Mouse (Mus musculus) lung, adult 2 months (tissue): ENCODE measurements around the gene Tekt3.

Experiments
- CTCF ChIP-seq: fragments of 200-500 bp; IDR thresholded peaks from 2 replicates; pipeline ENCODE4 v1.5.1; 2011; ENCODE audit warnings: mild to moderate bottlenecking, low read length, control low read depth; ENCODE audit not compliant: insufficient read depth
- POLR2A ChIP-seq: fragments of 200-500 bp; IDR thresholded peaks from 2 replicates; pipeline ENCODE4 v1.6.1; 2011; ENCODE audit warnings: low read depth, mild to moderate bottlenecking, control low read depth, low read length, borderline replicate concordance; ENCODE audit errors: extremely low read depth

DNA sequence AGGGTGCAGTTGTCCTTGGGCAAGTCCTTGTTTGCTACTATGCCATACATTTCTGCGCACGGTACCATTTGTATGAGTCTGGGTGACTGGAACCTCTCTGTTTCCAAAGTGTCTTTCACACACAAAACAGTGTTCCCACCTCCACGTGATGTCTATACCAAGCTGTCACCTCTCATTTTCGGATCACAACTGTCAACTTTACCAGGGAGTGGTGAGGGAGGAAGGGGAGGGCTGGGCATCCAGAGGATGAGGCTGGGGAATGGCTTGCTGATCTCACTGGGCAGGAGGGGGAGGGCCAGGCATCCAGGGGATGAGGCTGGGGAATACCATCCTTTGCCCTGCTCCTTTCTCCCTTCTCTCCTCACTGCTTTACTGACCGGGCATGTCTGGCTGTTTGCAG lies 72.6 kb downstream of the Tekt3 start:
- no peak for TF ChIP-seq CTCF
- no peak for TF ChIP-seq POLR2A
